Mouse (Mus musculus) ES-E14 (cell line): ENCODE results near the gene Spg7.

ENCODE experiments used
- CHD2 ChIP-seq: IDR thresholded peaks from 2 replicates; pipeline ENCODE4 v1.6.1; 2014; ENCODE audit warnings: mild to moderate bottlenecking, low read depth, low read length, inconsistent platforms
- HCFC1 ChIP-seq: IDR thresholded peaks from 2 replicates; pipeline ENCODE4 v1.6.1; 2012; ENCODE audit warnings: low read length, inconsistent platforms, borderline replicate concordance; ENCODE audit not compliant: insufficient read depth
- MAFK ChIP-seq: IDR thresholded peaks from 2 replicates; pipeline ENCODE4 v1.6.1; 2014; ENCODE audit warnings: mild to moderate bottlenecking, low read depth, low read length, inconsistent platforms; ENCODE audit not compliant: insufficient read depth
- ZC3H11A ChIP-seq: IDR thresholded peaks from 2 replicates; pipeline ENCODE4 v1.6.1; 2012; ENCODE audit warnings: low read depth, mild to moderate bottlenecking, inconsistent platforms, low read length, borderline replicate concordance
- ZNF384 ChIP-seq: IDR thresholded peaks from 2 replicates; pipeline ENCODE4 v1.6.1; 2012; ENCODE audit warnings: low read depth, low read length, inconsistent platforms

DNA sequence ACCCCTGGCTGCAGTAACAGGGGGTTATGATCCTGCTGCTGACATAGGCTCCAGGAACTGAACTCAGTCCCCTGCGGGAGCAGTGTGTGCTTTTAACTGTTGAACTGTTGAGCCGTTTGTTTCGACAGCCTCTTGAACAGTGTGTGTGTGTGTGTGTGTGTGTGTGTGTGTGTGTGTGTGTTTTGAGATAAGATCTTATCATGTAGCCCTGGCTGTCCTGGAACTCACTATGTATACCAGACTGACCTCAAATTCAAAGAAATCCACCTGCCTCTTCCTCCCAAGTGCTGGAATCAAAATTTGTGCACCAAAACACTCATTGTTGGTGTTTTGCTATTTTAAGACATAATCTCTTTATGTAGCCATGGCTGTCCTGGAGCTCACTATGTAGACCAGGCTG lies 51.9 kb downstream of the Spg7 start:
- TF ChIP-seq MAFK (no peak), ZNF384 (no peak), ZC3H11A (no peak), CHD2 (no peak), HCFC1 (no peak)
